Mouse (Mus musculus): ENCODE measurements around the gene Dph2. TPM values are rescaled to one million over a fixed set of nuclear protein-coding genes. Genes with fewer than 3 reads are reported as not detected.

The Dph2 gene
- polyA plus RNA-seq, 1 experiment from 2014 or later: 23.9 TPM

DNA sequence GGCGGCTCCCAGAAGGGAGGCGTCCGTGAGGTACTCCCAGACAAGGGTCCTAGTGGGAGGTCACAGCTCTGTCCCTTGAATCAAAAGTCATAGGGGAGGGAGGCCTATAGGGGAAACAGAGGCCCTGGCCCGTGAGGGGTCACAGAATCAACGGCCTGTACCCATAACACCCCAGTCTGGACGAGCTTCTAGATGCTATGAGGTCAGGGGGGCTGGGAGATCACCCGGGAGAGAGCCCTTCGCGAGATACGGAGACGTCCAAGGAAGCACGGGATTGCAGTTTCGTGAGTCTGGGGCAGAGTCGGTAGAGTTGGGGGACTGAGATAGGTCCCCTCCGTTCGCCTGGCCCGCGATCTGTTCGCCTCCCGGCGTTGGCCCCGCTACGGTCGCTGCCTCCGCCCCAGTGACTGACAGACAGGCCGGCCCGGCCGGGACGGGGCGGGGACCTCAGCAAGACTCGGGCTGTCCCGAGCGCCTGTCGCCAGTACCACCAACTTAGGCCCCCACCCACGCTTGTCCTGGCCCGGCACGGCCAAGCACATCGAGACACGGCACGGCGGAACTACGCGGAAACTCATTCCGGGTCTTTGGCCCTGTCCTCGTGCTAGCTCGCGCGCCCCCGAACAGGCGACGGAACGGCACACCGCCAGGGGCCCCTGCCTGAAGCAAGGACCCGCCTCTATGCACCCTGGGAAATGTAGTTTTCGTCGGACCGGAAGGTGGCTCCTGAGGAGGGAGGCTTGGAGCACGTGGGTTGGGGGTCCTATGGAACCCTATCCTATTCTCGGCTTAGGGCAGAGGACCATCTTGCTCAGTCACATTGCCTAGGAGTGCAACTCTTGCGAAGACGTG, 23.0 kb upstream of the Dph2 start, which contains the start of gene Ipo13:
Ipo13 (minus strand) TSS at position 409 of the 852 bp plus-strand sequence.
- under 1% methylated on average over 60 of the region's 61 CpGs for WGBS
- peak within 1 kb of the TSS; percentile 64; the same call in 1 of the 2 replicates for H3K27ac ChIP-seq (ENCODE audit: low read depth, low read length)
- peak within 1 kb of the TSS; percentile 83 for H3K9ac ChIP-seq (ENCODE audit: low read length)
- no peaks in the 10 kb centered on the region for H3K27me3 ChIP-seq (ENCODE audit: control insufficient read depth, insufficient read depth, low read length)
- H3K4me2 ChIP-seq: peak within 1 kb of the TSS; percentile 98
- H3K9me3 ChIP-seq (ENCODE audit: control insufficient read depth, low read length): no peaks in the 10 kb centered on the region
- H3K4me3 ChIP-seq (ENCODE audit: low read depth, low read length): peak within 1 kb of the TSS; percentile 77
- ATAC-seq (ENCODE audit: low FRiP score) (peak; percentile 97), DNase-seq (ENCODE audit: low spot score, missing footprints) (peak; percentile 100)
- peaks cover 17% of the 10 kb centered on the region for H3K4me1 ChIP-seq (ENCODE audit: control insufficient read depth, insufficient read depth, low read length)
- H3K36me3 ChIP-seq (ENCODE audit: control insufficient read depth, insufficient read depth, low read length): peaks cover 5% of the 10 kb centered on the region

GRCm38 (mm10) chr4:117914031-117914430, 22.2 kb upstream of the Dph2 start:
- H3K4me1 ChIP-seq (ENCODE audit: control insufficient read depth, insufficient read depth, low read length): peaks cover 20% of the 10 kb centered on the region
- 20% methylated on average over 8 of the region's 8 CpGs for WGBS
- peak overlapping the region; percentile 98 for H3K4me2 ChIP-seq
- DNase-seq (ENCODE audit: low spot score, missing footprints): no peak
- H3K4me3 ChIP-seq (ENCODE audit: low read depth, low read length): peak overlapping the region; percentile 77
- H3K9me3 ChIP-seq (ENCODE audit: control insufficient read depth, low read length): no peaks in the 10 kb centered on the region
- no peak for ATAC-seq (ENCODE audit: low FRiP score)
- H3K27ac ChIP-seq (ENCODE audit: low read depth, low read length): no peak overlapping the region
- no peaks in the 10 kb centered on the region for H3K27me3 ChIP-seq (ENCODE audit: control insufficient read depth, insufficient read depth, low read length)
- peaks cover 5% of the 10 kb centered on the region for H3K36me3 ChIP-seq (ENCODE audit: control insufficient read depth, insufficient read depth, low read length)
- H3K9ac ChIP-seq (ENCODE audit: low read length): peak overlapping the region; percentile 83

- Histone ChIP-seq H3K9ac (ENCODE audit: low read length) (no peak overlapping the region; the same call in 1 of the 2 replicates), H3K4me3 (ENCODE audit: low read depth, low read length) (no peak overlapping the region; the same call in 1 of the 2 replicates), H3K27ac (ENCODE audit: low read depth, low read length) (no peak overlapping the region), H3K27me3 (ENCODE audit: control insufficient read depth, insufficient read depth, low read length) (no peaks in the 10 kb centered on the region), H3K4me2 (peak overlapping the region; percentile 98), H3K9me3 (ENCODE audit: control insufficient read depth, low read length) (no peaks in the 10 kb centered on the region), H3K4me1 (ENCODE audit: control insufficient read depth, insufficient read depth, low read length) (peaks cover 22% of the 10 kb centered on the region), H3K36me3 (ENCODE audit: control insufficient read depth, insufficient read depth, low read length) (peaks cover 5% of the 10 kb centered on the region)
- WGBS: 46% methylated on average over 3 of the region's 3 CpGs
- ATAC-seq (ENCODE audit: low FRiP score) (no peak), DNase-seq (ENCODE audit: low spot score, missing footprints) (no peak)
Measured at GRCm38 (mm10) chr4:117913421-117913820, 21.6 kb upstream of the Dph2 start.

DNA sequence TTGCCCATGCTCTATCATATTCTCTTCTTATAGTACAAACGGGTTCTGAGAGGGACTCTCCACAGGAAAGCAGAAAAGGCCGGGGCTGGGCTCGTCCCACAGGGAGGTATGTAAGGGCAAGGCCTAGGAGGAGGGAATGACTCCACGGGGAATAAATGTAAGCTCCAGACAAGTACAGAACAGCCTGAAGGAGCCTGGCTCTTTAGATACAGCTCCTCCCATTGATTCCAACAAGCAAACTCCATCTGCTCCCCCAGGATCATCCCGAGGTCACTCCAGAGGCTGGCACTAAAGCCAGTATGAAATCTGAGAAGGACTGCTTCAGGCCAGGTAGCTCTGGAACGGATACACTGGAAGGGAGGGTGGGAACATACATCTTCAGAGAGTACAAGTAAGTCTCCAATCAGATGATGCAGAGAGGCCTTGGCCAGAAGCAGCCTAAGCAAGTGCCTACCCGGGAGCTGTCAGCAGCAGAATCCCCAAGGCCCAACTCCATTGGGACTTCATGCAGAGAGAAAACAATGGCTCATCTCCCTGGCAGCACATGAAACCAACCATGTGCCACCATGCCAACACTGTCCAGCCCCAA, 20.9 kb upstream of the Dph2 start:
- Histone ChIP-seq H3K27me3 (ENCODE audit: control insufficient read depth, insufficient read depth, low read length) (no peaks in the 10 kb centered on the region), H3K36me3 (ENCODE audit: control insufficient read depth, insufficient read depth, low read length) (peaks cover 5% of the 10 kb centered on the region), H3K4me2 (peak overlapping the region; percentile 98; the same call in 1 of the 2 replicates), H3K4me3 (ENCODE audit: low read depth, low read length) (no peak overlapping the region), H3K9ac (ENCODE audit: low read length) (no peak overlapping the region), H3K4me1 (ENCODE audit: control insufficient read depth, insufficient read depth, low read length) (peaks cover 22% of the 10 kb centered on the region), H3K9me3 (ENCODE audit: control insufficient read depth, low read length) (no peaks in the 10 kb centered on the region), H3K27ac (ENCODE audit: low read depth, low read length) (no peak overlapping the region)
- DNase-seq (ENCODE audit: low spot score, missing footprints): no peak
- WGBS: 76% methylated on average over 7 of the region's 7 CpGs
- ATAC-seq (ENCODE audit: low FRiP score): no peak

GRCm38 (mm10) chr4:117912131-117912561, 20.3 kb upstream of the Dph2 start:
- DNase-seq (ENCODE audit: low spot score, missing footprints) (no peak), ATAC-seq (ENCODE audit: low FRiP score) (no peak)
- Histone ChIP-seq H3K9me3 (ENCODE audit: control insufficient read depth, low read length) (no peaks in the 10 kb centered on the region), H3K4me3 (ENCODE audit: low read depth, low read length) (no peak overlapping the region), H3K4me1 (ENCODE audit: control insufficient read depth, insufficient read depth, low read length) (peaks cover 22% of the 10 kb centered on the region), H3K36me3 (ENCODE audit: control insufficient read depth, insufficient read depth, low read length) (peaks cover 5% of the 10 kb centered on the region), H3K27ac (ENCODE audit: low read depth, low read length) (no peak overlapping the region), H3K4me2 (no peak overlapping the region), H3K9ac (ENCODE audit: low read length) (no peak overlapping the region), H3K27me3 (ENCODE audit: control insufficient read depth, insufficient read depth, low read length) (no peaks in the 10 kb centered on the region)
- 94% methylated on average over 13 of the region's 13 CpGs for WGBS

DNA sequence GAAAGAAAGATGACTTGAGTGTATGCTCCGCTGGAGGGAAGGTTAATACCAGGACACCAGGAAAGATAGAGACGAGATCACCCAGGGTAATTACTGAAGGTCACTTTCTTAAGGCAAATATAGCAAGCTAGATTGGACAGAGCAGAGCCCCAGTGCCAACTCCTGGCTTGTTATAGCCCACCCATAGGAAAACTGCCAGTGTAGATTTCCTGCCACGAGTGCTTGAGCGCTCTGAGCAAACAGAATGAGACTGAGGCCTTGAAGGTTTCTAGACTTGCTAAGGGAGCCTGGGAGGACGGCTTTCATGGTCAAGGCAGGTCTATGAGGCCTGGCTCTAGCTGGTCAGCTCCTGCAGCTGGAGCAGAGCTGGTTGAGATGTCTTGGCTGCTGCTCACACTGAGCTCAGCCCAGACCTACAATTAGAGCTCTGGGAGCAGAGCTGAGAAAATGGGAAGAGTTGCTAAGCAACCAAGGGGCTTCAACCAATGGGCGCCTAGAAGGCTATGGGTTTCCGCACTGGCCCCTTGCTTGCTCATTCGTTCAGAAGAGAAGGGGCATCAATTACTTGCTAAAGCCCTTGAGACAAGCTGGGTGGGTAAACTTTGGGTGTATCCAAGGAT, 17.1 kb upstream of the Dph2 start:
- peaks cover 14% of the 10 kb centered on the region for H3K36me3 ChIP-seq (ENCODE audit: control insufficient read depth, insufficient read depth, low read length)

GRCm38 (mm10) chr4:117906196-117906595, 14.4 kb upstream of the Dph2 start:
- Histone ChIP-seq H3K27me3 (ENCODE audit: control insufficient read depth, insufficient read depth, low read length) (no peaks in the 10 kb centered on the region), H3K27ac (ENCODE audit: low read depth, low read length) (no peak overlapping the region), H3K9ac (ENCODE audit: low read length) (no peak overlapping the region), H3K4me2 (no peak overlapping the region), H3K9me3 (ENCODE audit: control insufficient read depth, low read length) (no peaks in the 10 kb centered on the region), H3K36me3 (ENCODE audit: control insufficient read depth, insufficient read depth, low read length) (peaks cover 34% of the 10 kb centered on the region), H3K4me3 (ENCODE audit: low read depth, low read length) (no peak overlapping the region), H3K4me1 (ENCODE audit: control insufficient read depth, insufficient read depth, low read length) (peaks cover 5% of the 10 kb centered on the region; the same call in 1 of the 2 replicates)
- DNase-seq (ENCODE audit: low spot score, missing footprints): no peak
- 91% methylated on average over 3 of the region's 3 CpGs for WGBS
- ATAC-seq (ENCODE audit: low FRiP score): no peak

More for the DNA sequence above, 17.1 kb upstream of the Dph2 start:
- Histone ChIP-seq H3K4me3 (ENCODE audit: low read depth, low read length) (no peak overlapping the region), H3K9ac (ENCODE audit: low read length) (no peak overlapping the region), H3K4me1 (ENCODE audit: control insufficient read depth, insufficient read depth, low read length) (peaks cover 15% of the 10 kb centered on the region), H3K27me3 (ENCODE audit: control insufficient read depth, insufficient read depth, low read length) (no peaks in the 10 kb centered on the region), H3K4me2 (no peak overlapping the region), H3K9me3 (ENCODE audit: control insufficient read depth, low read length) (no peaks in the 10 kb centered on the region), H3K27ac (ENCODE audit: low read depth, low read length) (no peak overlapping the region)
- 70% methylated on average over 8 of the region's 8 CpGs for WGBS
- ATAC-seq (ENCODE audit: low FRiP score) (peak; percentile 68; the same call in 1 of the 2 replicates), DNase-seq (ENCODE audit: low spot score, missing footprints) (no peak)

GRCm38 (mm10) chr4:117904761-117905160, 12.9 kb upstream of the Dph2 start:
- Histone ChIP-seq H3K27ac (ENCODE audit: low read depth, low read length) (no peak overlapping the region), H3K9me3 (ENCODE audit: control insufficient read depth, low read length) (no peaks in the 10 kb centered on the region), H3K4me3 (ENCODE audit: low read depth, low read length) (no peak overlapping the region), H3K4me1 (ENCODE audit: control insufficient read depth, insufficient read depth, low read length) (peaks cover 5% of the 10 kb centered on the region; the same call in 1 of the 2 replicates), H3K36me3 (ENCODE audit: control insufficient read depth, insufficient read depth, low read length) (peaks cover 37% of the 10 kb centered on the region), H3K4me2 (no peak overlapping the region), H3K27me3 (ENCODE audit: control insufficient read depth, insufficient read depth, low read length) (no peaks in the 10 kb centered on the region), H3K9ac (ENCODE audit: low read length) (no peak overlapping the region)
- 90% methylated on average over 8 of the region's 8 CpGs for WGBS
- no peak for DNase-seq (ENCODE audit: low spot score, missing footprints)
- no peak for ATAC-seq (ENCODE audit: low FRiP score)

All from midbrain, embryonic 11.5 days (tissue).